In the genomic region with DNA sequence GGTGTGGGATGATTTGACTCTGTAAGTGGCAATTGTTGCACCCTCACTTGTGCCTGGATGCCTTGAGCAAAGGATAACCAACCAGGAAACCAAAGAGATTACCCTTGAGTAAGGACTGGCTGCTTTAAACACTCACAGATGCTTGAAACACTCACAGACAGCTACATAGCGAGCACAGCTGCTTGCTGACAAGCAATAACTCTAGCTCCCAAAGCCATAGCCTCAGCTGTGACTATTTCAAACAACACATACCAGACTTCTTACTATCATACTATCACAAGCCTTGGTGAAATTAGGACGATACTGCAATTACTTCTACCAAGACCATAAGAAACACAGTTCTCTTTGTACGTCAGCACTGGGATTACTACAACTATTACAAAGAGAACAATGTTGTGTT, we compare ENCODE assay signal across 19 mouse cellular contexts.
A peak's percentile ranks its signal among the peaks of the same experiment; 100 is the strongest.
DNase-seq lines count a peak whose midpoint lies in the region; ATAC-seq and TF ChIP-seq lines count a peak whose summit lies in the region.
"Had no signal": no experiment of that assay in that cellular context is flagged by ENCODE, and none has a peak within 500 bp of the region (broad histone marks: within the 10 kb centered on the region; RNA-seq: fewer than 3 reads in every experiment).

No protein-coding gene starts in this region.

- H3K4me3 ChIP-seq in kidney, postnatal 0 days (replicated peaks; ENCODE audit: low read depth, low read length), result no peak overlapping the region
- no peak overlapping the region for H3K4me3 ChIP-seq in kidney, adult 2 months (ENCODE audit: insufficient read depth, low read depth, low read length)
- H3K4me3 ChIP-seq in embryonic facial prominence, embryonic 14.5 days (ENCODE audit: low read depth, low read length), result no peak overlapping the region
- H3K4me3 ChIP-seq: embryonic facial prominence, embryonic 15.5 days; erythroblast, embryonic 14.5 days; heart, embryonic 10.5 days; hindbrain, embryonic 13.5 days had no signal

- ATAC-seq in kidney, postnatal 0 days (replicated peaks; ENCODE audit: low FRiP score, low read depth), result no peak
- no peak for ATAC-seq in embryonic facial prominence, embryonic 14.5 days (ENCODE audit: low read depth)
- no peak for ATAC-seq in erythroid progenitor cell, adult 5-6 weeks (replicated peaks; ENCODE audit: low FRiP score, poor library complexity, severe bottlenecking)
- ATAC-seq: forebrain, embryonic 16.5 days; hindbrain, postnatal 0 days had no signal

- no peak overlapping the region for H3K9ac ChIP-seq in kidney, postnatal 0 days (ENCODE audit: low read depth, low read length)
- no peak overlapping the region for H3K9ac ChIP-seq in embryonic facial prominence, embryonic 14.5 days (ENCODE audit: low read depth, low read length)
- H3K9ac ChIP-seq: embryonic facial prominence, embryonic 15.5 days; hindbrain, embryonic 13.5 days had no signal

- no peaks in the 10 kb centered on the region for H3K36me3 ChIP-seq in kidney, postnatal 0 days (ENCODE audit: insufficient read depth, low read length)
- H3K36me3 ChIP-seq in kidney, adult 2 months (ENCODE audit: control insufficient read depth, insufficient read depth, low read length), result no peaks in the 10 kb centered on the region
- no peaks in the 10 kb centered on the region for H3K36me3 ChIP-seq in embryonic facial prominence, embryonic 14.5 days (ENCODE audit: control insufficient read depth, insufficient read depth, low read length)
- H3K36me3 ChIP-seq: embryonic facial prominence, embryonic 15.5 days; heart, embryonic 10.5 days; hindbrain, embryonic 13.5 days had no signal

- no peak for TF ChIP-seq CTCF in kidney, postnatal 0 days (IDR thresholded peaks at IDR 0.05; ENCODE audit: low read depth)
- TF ChIP-seq CTCF in kidney, adult 2 months (conservative IDR thresholded peaks at IDR 0.05; ENCODE audit: insufficient read depth, insufficient read length, low read depth, low read length), result no peak

- WGBS in kidney, postnatal 0 days, result 65% methylated on average over 3 of the region's 3 CpGs
- 87% methylated on average over 3 of the region's 3 CpGs for WGBS in kidney, adult 2 months
- WGBS in embryonic facial prominence, embryonic 14.5 days, result 42% methylated on average over 3 of the region's 3 CpGs

- no peaks in the 10 kb centered on the region for H3K27me3 ChIP-seq in kidney, postnatal 0 days (ENCODE audit: insufficient read depth, low read length)
- no peaks in the 10 kb centered on the region for H3K27me3 ChIP-seq in kidney, adult 2 months (replicated peaks; ENCODE audit: control insufficient read depth, insufficient read depth, low read length)
- no peaks in the 10 kb centered on the region for H3K27me3 ChIP-seq in embryonic facial prominence, embryonic 14.5 days (replicated peaks; ENCODE audit: control insufficient read depth, insufficient read depth, low read length)
- H3K27me3 ChIP-seq: embryonic facial prominence, embryonic 15.5 days; hindbrain, embryonic 13.5 days had no signal

- peak; percentile 7 for DNase-seq in kidney, postnatal 0 days (ENCODE audit: low spot score)
- DNase-seq in kidney, adult 2 months, result no peak
- peak; percentile 44 for DNase-seq in embryonic facial prominence, embryonic 14.5 days (ENCODE audit: low spot score)
- peak; percentile 37 for DNase-seq in forelimb bud, embryonic 11.5 days (ENCODE audit: low read depth, low spot score)
- peak; percentile 23 for DNase-seq in lung, postnatal 25 days (ENCODE audit: low spot score)
- no peak for DNase-seq in natural killer cell, adult 2 months (ENCODE audit: low spot score in 2 of 2)
- DNase-seq: adrenal gland, adult 8-10 months; adrenal gland, postnatal 36 days; cerebellum, adult 2 months; cerebellum, postnatal 10 days; heart, adult 18-20 months; heart, postnatal 10 days had no signal

- H3K4me2 ChIP-seq in kidney, postnatal 0 days (ENCODE audit: low read length), result no peak overlapping the region
- no peak overlapping the region for H3K4me2 ChIP-seq in embryonic facial prominence, embryonic 14.5 days (ENCODE audit: low read depth, low read length)
- H3K4me2 ChIP-seq: embryonic facial prominence, embryonic 15.5 days; hindbrain, embryonic 13.5 days had no signal

- H3K27ac ChIP-seq in kidney, postnatal 0 days, result no peak overlapping the region
- H3K27ac ChIP-seq in kidney, adult 2 months (ENCODE audit: insufficient read depth, low read depth, low read length), result no peak overlapping the region
- no peak overlapping the region for H3K27ac ChIP-seq in embryonic facial prominence, embryonic 14.5 days (replicated peaks; ENCODE audit: low read depth, low read length)
- H3K27ac ChIP-seq: embryonic facial prominence, embryonic 15.5 days; heart, embryonic 10.5 days; hindbrain, embryonic 13.5 days; hindbrain, postnatal 0 days had no signal

- H3K9me3 ChIP-seq in kidney, postnatal 0 days (replicated peaks; ENCODE audit: low read length), result no peaks in the 10 kb centered on the region
- no peaks in the 10 kb centered on the region for H3K9me3 ChIP-seq in embryonic facial prominence, embryonic 14.5 days (ENCODE audit: control insufficient read depth, low read length)
- H3K9me3 ChIP-seq: embryonic facial prominence, embryonic 15.5 days; heart, embryonic 10.5 days; hindbrain, embryonic 13.5 days had no signal

- no peak for TF ChIP-seq POLR2A in kidney, adult 2 months (IDR thresholded peaks at IDR 0.05; ENCODE audit: low read depth, low read length)

- no peaks in the 10 kb centered on the region for H3K4me1 ChIP-seq in kidney, postnatal 0 days (replicated peaks; ENCODE audit: insufficient read depth, low read length)
- no peaks in the 10 kb centered on the region for H3K4me1 ChIP-seq in kidney, adult 2 months (ENCODE audit: control insufficient read depth, insufficient read depth, low read length)
- H3K4me1 ChIP-seq in embryonic facial prominence, embryonic 14.5 days (ENCODE audit: control insufficient read depth, insufficient read depth, low read length), result no peaks in the 10 kb centered on the region
- H3K4me1 ChIP-seq: embryonic facial prominence, embryonic 15.5 days; heart, embryonic 10.5 days; hindbrain, embryonic 13.5 days had no signal

Comparison
In these comparisons a context has a peak if more than half of its experiments do, and no peak if none do; other contexts are left out.
1. DNase-seq: peak in kidney, postnatal 0 days (single experiment), embryonic facial prominence, embryonic 14.5 days (single experiment), forelimb bud, embryonic 11.5 days (single experiment) and lung, postnatal 25 days (single experiment); none in kidney, adult 2 months (single experiment) and natural killer cell, adult 2 months (0 of 2).